Mouse (Mus musculus) MEL (cell line): Measurements from ENCODE around the gene Trpm2.

Experiments used
- ELF1 ChIP-seq: IDR thresholded peaks from 2 replicates; pipeline ENCODE4 v1.6.1; 2014; ENCODE audit warnings: low read depth, mild to moderate bottlenecking, inconsistent platforms, low read length, improper control_type of control experiment, moderate library complexity
- MAZ ChIP-seq: IDR thresholded peaks from 2 replicates; pipeline ENCODE4 v1.6.1; 2012; ENCODE audit warnings: low read depth, mild to moderate bottlenecking, inconsistent platforms, low read length, improper control_type of control experiment
- POLR2A ChIP-seq, 2 experiments: IDR thresholded peaks; 2 replicates each; pipeline ENCODE4 v1.6.1; 2011 to 2012; ENCODE audit warnings: low read length in 2 of 2, mild to moderate bottlenecking in 2 of 2, control low read depth in 1 of 2, improper control_type of control experiment in 1 of 2, low read depth in 1 of 2, moderate library complexity in 1 of 2; ENCODE audit not compliant: control insufficient read depth in 1 of 2, insufficient read depth in 1 of 2, poor library complexity in 1 of 2

GRCm38 (mm10) chr10:77969973-77970325, 414 bp downstream of the Trpm2 start:
- no peak; a peak in 1 of 4 replicates for TF ChIP-seq POLR2A (IDR thresholded peaks at IDR 0.05; ENCODE audit: control insufficient read depth in 1 of 2, insufficient read depth in 1 of 2, low read depth in 1 of 2, low read length in 2 of 2, poor library complexity in 1 of 2)
- no peak for TF ChIP-seq ELF1
- TF ChIP-seq MAZ, result no peak
